9 mouse cellular contexts compared by ENCODE assay signal in genomic region chr8:123478456-123479218, GRCm38 (mm10). TPM values are rescaled to one million over a fixed set of nuclear protein-coding genes. Genes with fewer than 3 reads are reported as not detected.
DNase-seq lines count a peak whose midpoint lies in the region; ATAC-seq lines count a peak whose summit lies in the region.
"Had no signal": no experiment of that assay in that cellular context is flagged by ENCODE, and none has a peak within 500 bp of the region (broad histone marks: within the 10 kb centered on the region; RNA-seq: fewer than 3 reads in every experiment).

No protein-coding gene starts in this region.

- no peaks in the 10 kb centered on the region for H3K27me3 ChIP-seq in kidney, embryonic 15.5 days
- H3K27me3 ChIP-seq in erythroblast, embryonic 14.5 days (ENCODE audit: control insufficient read depth), result no peaks in the 10 kb centered on the region
- H3K27me3 ChIP-seq in limb, embryonic 13.5 days, result no peaks in the 10 kb centered on the region

- peaks cover 33% of the 10 kb centered on the region for H3K36me3 ChIP-seq in kidney, embryonic 15.5 days
- H3K36me3 ChIP-seq in erythroblast, embryonic 14.5 days (ENCODE audit: control insufficient read depth), result peaks cover 34% of the 10 kb centered on the region
- H3K36me3 ChIP-seq in limb, embryonic 13.5 days, result peaks cover 33% of the 10 kb centered on the region

- no peak for DNase-seq in kidney, postnatal 10 days
- peak; percentile 12 for DNase-seq in T-cell, adult 2 months (ENCODE audit: low spot score)
- no peak for DNase-seq in frontal cortex, postnatal 14 days (ENCODE audit: low spot score in 2 of 2)
- DNase-seq in layer of hippocampus, adult 9-10 months (ENCODE audit: low spot score), result no peak

- peak overlapping the region; percentile 80 for H3K4me3 ChIP-seq in kidney, embryonic 15.5 days (replicated peaks)
- H3K4me3 ChIP-seq in erythroblast, embryonic 14.5 days (replicated peaks), result peak overlapping the region; percentile 72
- peak overlapping the region; percentile 63 for H3K4me3 ChIP-seq in limb, embryonic 13.5 days

- peak overlapping the region; percentile 75 for H3K9ac ChIP-seq in kidney, embryonic 15.5 days
- H3K9ac ChIP-seq in limb, embryonic 13.5 days, result peak overlapping the region; percentile 80

- no peaks in the 10 kb centered on the region for H3K9me3 ChIP-seq in kidney, embryonic 15.5 days (replicated peaks)
- no peaks in the 10 kb centered on the region for H3K9me3 ChIP-seq in erythroblast, embryonic 14.5 days (ENCODE audit: control insufficient read depth, low read length)
- H3K9me3 ChIP-seq in limb, embryonic 13.5 days, result no peaks in the 10 kb centered on the region

- peaks cover 19% of the 10 kb centered on the region for H3K4me1 ChIP-seq in kidney, embryonic 15.5 days
- H3K4me1 ChIP-seq in erythroblast, embryonic 14.5 days (ENCODE audit: control insufficient read depth), result peaks cover 24% of the 10 kb centered on the region
- H3K4me1 ChIP-seq in limb, embryonic 13.5 days, result peaks cover 17% of the 10 kb centered on the region

- no peak for ATAC-seq in kidney, embryonic 15.5 days (replicated peaks; ENCODE audit: low FRiP score)
- ATAC-seq in limb, embryonic 13.5 days (ENCODE audit: low FRiP score, low read depth), result no peak
- peak; percentile 57 for ATAC-seq in monocyte, adult 5-6 weeks (replicated peaks; ENCODE audit: insufficient number of reproducible peaks, low FRiP score, low TSS enrichment, poor library complexity, severe bottlenecking)

- peak overlapping the region; percentile 97 for H3K27ac ChIP-seq in kidney, embryonic 15.5 days
- peak overlapping the region; percentile 84; the same call in 1 of the 2 replicates for H3K27ac ChIP-seq in limb, embryonic 13.5 days

- 30% methylated on average over 16 of the region's 16 CpGs for WGBS in kidney, embryonic 15.5 days
- WGBS in limb, embryonic 13.5 days, result 34% methylated on average over 16 of the region's 16 CpGs

- H3K4me2 ChIP-seq in kidney, embryonic 15.5 days, result peak overlapping the region; percentile 72
- peak overlapping the region; percentile 92 for H3K4me2 ChIP-seq in limb, embryonic 13.5 days (replicated peaks)

RNA-seq across cellular contexts. Expression of gene Afg3l1, which starts 0.9 kb away (rescaled TPM):
- 54.3 and 66.8 TPM in 2 replicates for polyA plus RNA-seq in kidney, embryonic 15.5 days (2015; fragmentation: Nextera tagmentation; extraction: Ambion mirVana)
- 1.6 and 1.7 TPM in 2 replicates for polyA plus RNA-seq in erythroblast, embryonic 14.5 days (2012)
- polyA plus RNA-seq in limb, embryonic 13.5 days (2015; fragmentation: Nextera tagmentation; extraction: Ambion mirVana), result 58.6 and 66.3 TPM in 2 replicates
- total RNA-seq in monocyte, adult 5-6 weeks (2017), result 11.3 to 24.6 TPM (median 14.3 TPM) in 3 replicates

RNA-seq across cellular contexts. Expression of gene Dbndd1, which starts 36.6 kb away (rescaled TPM):
- 4.1 and 4.2 TPM in 2 replicates for polyA plus RNA-seq in kidney, embryonic 15.5 days (2015; fragmentation: Nextera tagmentation; extraction: Ambion mirVana)
- polyA plus RNA-seq in erythroblast, embryonic 14.5 days (2012), result not detected in 2 replicates
- 12.8 and 13.4 TPM in 2 replicates for polyA plus RNA-seq in limb, embryonic 13.5 days (2015; fragmentation: Nextera tagmentation; extraction: Ambion mirVana)
- 0.64 TPM in 1 of 3 replicates, not detected in the others for total RNA-seq in monocyte, adult 5-6 weeks (2017)
- total RNA-seq: hematopoietic stem cell, adult 5-6 weeks had no signal

RNA-seq across cellular contexts. Expression of gene Gas8, which starts 40.0 kb away (rescaled TPM):
- polyA plus RNA-seq in kidney, embryonic 15.5 days (2015; fragmentation: Nextera tagmentation; extraction: Ambion mirVana), result 34.4 and 35.8 TPM in 2 replicates
- polyA plus RNA-seq in erythroblast, embryonic 14.5 days (2012), result 0.16 and 0.22 TPM in 2 replicates
- 35.7 and 37.7 TPM in 2 replicates for polyA plus RNA-seq in limb, embryonic 13.5 days (2015; fragmentation: Nextera tagmentation; extraction: Ambion mirVana)
- total RNA-seq in monocyte, adult 5-6 weeks (2017), result 4.2 to 6.7 TPM (median 5.1 TPM) in 3 replicates

RNA-seq across cellular contexts. Expression of gene Def8, which starts 55.3 kb away (rescaled TPM):
- polyA plus RNA-seq in kidney, embryonic 15.5 days (2015; fragmentation: Nextera tagmentation; extraction: Ambion mirVana), result 34.4 and 39.8 TPM in 2 replicates
- polyA plus RNA-seq in erythroblast, embryonic 14.5 days (2012), result 0.29 and 0.52 TPM in 2 replicates
- 38.3 and 41.7 TPM in 2 replicates for polyA plus RNA-seq in limb, embryonic 13.5 days (2015; fragmentation: Nextera tagmentation; extraction: Ambion mirVana)
- 9.1 to 9.7 TPM (median 9.4 TPM) in 3 replicates for total RNA-seq in monocyte, adult 5-6 weeks (2017)

Comparison
In these comparisons a context has a peak if more than half of its experiments do, and no peak if none do; other contexts are left out.
1. RNA of gene Afg3l1, which starts 0.9 kb away (polyA plus RNA-seq): 54.3 to 66.8 TPM in kidney, embryonic 15.5 days and 58.6 to 66.3 TPM in limb, embryonic 13.5 days; 1.6 to 1.7 TPM in erythroblast, embryonic 14.5 days; every median in the first group is over 10 times any median in the second.
2. RNA of gene Gas8, which starts 40.0 kb away (polyA plus RNA-seq): 35.7 to 37.7 TPM in limb, embryonic 13.5 days and 34.4 to 35.8 TPM in kidney, embryonic 15.5 days; 0.16 to 0.22 TPM in erythroblast, embryonic 14.5 days; every median in the first group is over 10 times any median in the second.
3. Peak in every context shown above with its lines, with median percentiles within 50 percentile points of each other: H3K4me3 ChIP-seq.